Mouse (Mus musculus) E14TG2a.4 (cell line): ENCODE measurements around the gene Scube1.

Source experiments
- CTCF ChIP-seq: conservative IDR thresholded peaks from 2 replicates; pipeline ENCODE4 v1.5.1; 2014; ENCODE audit warnings: low read length
- NANOG ChIP-seq: IDR thresholded peaks from 2 replicates; pipeline ENCODE4 v1.6.1; 2014; ENCODE audit warnings: borderline replicate concordance, low read length, mixed read lengths
- POU5F1 ChIP-seq: IDR thresholded peaks from 2 replicates; pipeline ENCODE4 v1.6.1; 2014; ENCODE audit warnings: low read length, borderline replicate concordance

DNA sequence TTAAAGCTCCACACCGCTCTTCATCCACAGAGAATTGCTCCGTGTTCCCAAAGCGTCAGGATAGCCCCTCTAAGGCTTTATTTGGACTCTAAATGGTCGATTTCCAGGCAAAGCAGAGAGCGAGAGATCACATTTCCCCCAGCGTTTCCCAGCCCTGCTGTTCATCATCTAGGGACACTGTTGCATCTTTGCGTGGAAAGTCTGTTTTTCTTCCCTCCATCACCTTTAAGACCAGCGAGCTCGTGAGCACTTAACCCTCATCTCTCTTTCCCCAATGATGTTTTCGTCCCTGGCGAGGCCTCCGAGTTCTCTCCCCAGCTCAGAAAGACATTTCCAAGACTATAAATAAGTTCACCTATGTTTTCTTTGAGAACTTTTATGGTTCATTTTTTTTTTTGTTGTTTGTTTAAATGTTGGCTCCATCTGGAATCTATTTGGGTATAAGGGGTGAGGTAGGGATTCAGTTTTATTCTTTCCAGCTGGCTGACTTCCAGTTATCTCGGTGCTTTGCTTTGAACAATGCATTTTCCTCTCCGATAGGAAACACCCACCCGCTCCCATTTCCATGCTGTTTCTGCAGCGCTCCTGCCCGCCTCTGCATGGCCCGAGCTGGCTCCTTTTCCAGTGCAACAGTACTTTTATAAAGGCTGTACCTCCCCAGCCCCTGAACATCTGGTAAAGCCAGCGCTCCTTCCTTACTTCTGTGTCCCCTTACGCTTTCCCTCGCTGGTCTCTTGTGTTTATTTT is 16.0 kb upstream of the Scube1 start:
- no peak for TF ChIP-seq CTCF
- no peak for TF ChIP-seq NANOG
- no peak for TF ChIP-seq POU5F1
